Comparison of ENCODE assay signal across 13 mouse cellular contexts in genomic region chr4:136266716-136267343, GRCm38 (mm10). TPM values are rescaled to one million over a fixed set of nuclear protein-coding genes. Genes with fewer than 3 reads are reported as not detected.
DNase-seq lines count a peak whose midpoint lies in the region; ATAC-seq lines count a peak whose summit lies in the region.
"Had no signal": no experiment of that assay in that cellular context is flagged by ENCODE, and none has a peak within 500 bp of the region (broad histone marks: within the 10 kb centered on the region; RNA-seq: fewer than 3 reads in every experiment).

No protein-coding gene starts in this region.

- peaks cover 8% of the 10 kb centered on the region; the same call in 1 of the 2 replicates for H3K27me3 ChIP-seq in heart, embryonic 10.5 days (ENCODE audit: insufficient read depth, poor library complexity, severe bottlenecking)
- H3K27me3 ChIP-seq in megakaryocyte, embryonic 14.5 days (replicated peaks) = peaks cover 76% of the 10 kb centered on the region
- H3K27me3 ChIP-seq: midbrain, embryonic 12.5 days had no signal

- H3K9me3 ChIP-seq in heart, embryonic 10.5 days = no peaks in the 10 kb centered on the region
- 0 out of 2 replicates have a peak, but pooled peaks cover under 1% of the 10 kb centered on the region for H3K9me3 ChIP-seq in megakaryocyte, embryonic 14.5 days
- H3K9me3 ChIP-seq: limb, embryonic 15.5 days; midbrain, embryonic 12.5 days had no signal

- ATAC-seq in activated CD4-positive, CD25-positive, alpha-beta regulatory T cell, adult 4 months = peak; percentile 96

- no peak overlapping the region for H3K4me3 ChIP-seq in heart, embryonic 10.5 days
- H3K4me3 ChIP-seq in megakaryocyte, embryonic 14.5 days (replicated peaks) = peak overlapping the region; percentile 68
- H3K4me3 ChIP-seq: limb, embryonic 15.5 days; midbrain, embryonic 12.5 days had no signal

- peaks cover 7% of the 10 kb centered on the region; the same call in 1 of the 2 replicates for H3K36me3 ChIP-seq in heart, embryonic 10.5 days
- no peaks in the 10 kb centered on the region for H3K36me3 ChIP-seq in megakaryocyte, embryonic 14.5 days (replicated peaks; ENCODE audit: low read length)
- H3K36me3 ChIP-seq: limb, embryonic 15.5 days; midbrain, embryonic 12.5 days had no signal

- 71% methylated on average over 9 of the region's 9 CpGs for WGBS in heart, embryonic 10.5 days

- H3K27ac ChIP-seq in heart, embryonic 10.5 days = peak overlapping the region; percentile 47; the same call in 1 of the 2 replicates
- H3K27ac ChIP-seq: limb, embryonic 15.5 days; midbrain, embryonic 12.5 days had no signal

- DNase-seq in heart, embryonic 10.5 days (ENCODE audit: low spot score) = no peak
- no peak for DNase-seq in heart, adult 8-10 months (ENCODE audit: low spot score)
- DNase-seq in thymus, postnatal 10 days (ENCODE audit: low spot score in 2 of 2) = peak; percentile 28 to 40
- DNase-seq in urinary bladder, adult 2 months (ENCODE audit: low spot score) = no peak
- DNase-seq in testis, postnatal 14 days (ENCODE audit: low spot score) = no peak
- DNase-seq in adrenal gland, postnatal 4 days (ENCODE audit: low spot score in 2 of 2) = no peak
- DNase-seq: cerebellum, adult 9-11 months; heart, postnatal 36 days; kidney, postnatal 25 days had no signal

- H3K4me1 ChIP-seq in heart, embryonic 10.5 days = peaks cover 15% of the 10 kb centered on the region
- peaks cover 29% of the 10 kb centered on the region for H3K4me1 ChIP-seq in megakaryocyte, embryonic 14.5 days
- H3K4me1 ChIP-seq: limb, embryonic 15.5 days; midbrain, embryonic 12.5 days had no signal

RNA-seq across cellular contexts. Expression of gene Zfp46, which starts 17.7 kb away (rescaled TPM):
- polyA plus RNA-seq in heart, embryonic 10.5 days (2016; fragmentation: Nextera tagmentation; extraction: Ambion mirVana) = 14.6 and 18.7 TPM in 2 replicates
- 10 to 100 TPM; 31.3 to 46.4 (median 39.0) TPM for total RNA-seq in heart, adult 8-10 months (2022)
- polyA plus RNA-seq in activated CD4-positive, CD25-positive, alpha-beta regulatory T cell, adult 4 months (2017; shearing (Covaris generic)) = 1 to 10 TPM; 9.4 to 9.5 TPM
- polyA plus RNA-seq in megakaryocyte, embryonic 14.5 days (2012; ENCODE audit: insufficient read depth, low replicate concordance) = 1.9 and 3.7 TPM in 2 replicates
- 41.0 and 50.3 TPM in 2 replicates for polyA plus RNA-seq in urinary bladder, adult 2 months (2012; rRNA removed)
- total RNA-seq in adrenal gland, postnatal 4 days (2021) = 10 to 100 TPM; 39.2 to 41.8 TPM

RNA-seq across cellular contexts. Expression of gene Tcea3, which starts 19.3 kb away (rescaled TPM):
- polyA plus RNA-seq in heart, embryonic 10.5 days (2016; fragmentation: Nextera tagmentation; extraction: Ambion mirVana) = 35.6 and 47.2 TPM in 2 replicates
- 100 to 1,000 TPM; 142 to 162 (median 148) TPM for total RNA-seq in heart, adult 8-10 months (2022)
- under 1 TPM in 1 of 2 experiments, not detected in 1; 0.58 TPM for polyA plus RNA-seq in activated CD4-positive, CD25-positive, alpha-beta regulatory T cell, adult 4 months (2017; shearing (Covaris generic))
- not detected in 2 replicates for polyA plus RNA-seq in megakaryocyte, embryonic 14.5 days (2012; ENCODE audit: insufficient read depth, low replicate concordance)
- polyA plus RNA-seq in urinary bladder, adult 2 months (2012; rRNA removed) = 42.6 and 65.1 TPM in 2 replicates
- total RNA-seq in adrenal gland, postnatal 4 days (2021) = 10 to 100 TPM; 10.6 to 13.1 TPM

RNA-seq across cellular contexts. Expression of gene Hnrnpr, which starts 43.9 kb away (rescaled TPM):
- 126 and 148 TPM in 2 replicates for polyA plus RNA-seq in heart, embryonic 10.5 days (2016; fragmentation: Nextera tagmentation; extraction: Ambion mirVana)
- total RNA-seq in heart, adult 8-10 months (2022) = 10 to 100 TPM; 34.6 to 47.6 (median 41.4) TPM
- polyA plus RNA-seq in activated CD4-positive, CD25-positive, alpha-beta regulatory T cell, adult 4 months (2017; shearing (Covaris generic)) = 10 to 100 TPM; 80.8 to 97.7 TPM
- 3.7 and 29.8 TPM in 2 replicates for polyA plus RNA-seq in megakaryocyte, embryonic 14.5 days (2012; ENCODE audit: insufficient read depth, low replicate concordance)
- polyA plus RNA-seq in urinary bladder, adult 2 months (2012; rRNA removed) = 58.3 and 61.1 TPM in 2 replicates
- 100 to 1,000 TPM; 132 to 134 TPM for total RNA-seq in adrenal gland, postnatal 4 days (2021)

Comparison
In these comparisons a context has a peak if more than half of its experiments do, and no peak if none do; other contexts are left out.
1. DNase-seq: peak in thymus, postnatal 10 days (2 of 2); none in heart, embryonic 10.5 days (single experiment), heart, adult 8-10 months (single experiment), urinary bladder, adult 2 months (single experiment), testis, postnatal 14 days (single experiment) and adrenal gland, postnatal 4 days (0 of 2).
2. RNA of gene Tcea3, which starts 19.3 kb away (polyA plus RNA-seq): 42.6 to 65.1 TPM in urinary bladder, adult 2 months and 35.6 to 47.2 TPM in heart, embryonic 10.5 days; 0.58 TPM in activated CD4-positive, CD25-positive, alpha-beta regulatory T cell, adult 4 months and not detected in megakaryocyte, embryonic 14.5 days; every median in the first group is over 10 times any median in the second.